Mouse (Mus musculus) kidney, adult 2 months (tissue): ENCODE data around the gene Clmp.
A peak's percentile ranks its signal among the peaks of the same experiment; 100 is the strongest.
"Not testable (repeated sequence)": the region's sequence is repeated elsewhere in the genome, so short reads cannot be mapped to it uniquely, and the experiment has no call there.

ENCODE experiments used
- CTCF ChIP-seq: fragments of 200-500 bp; conservative IDR thresholded peaks from 2 replicates; pipeline ENCODE4 v1.5.1; 2011; ENCODE audit warnings: low read depth, mild to moderate bottlenecking, control low read depth, low read length, moderate library complexity, mixed read lengths; ENCODE audit not compliant: insufficient read depth, insufficient read length
- POLR2A ChIP-seq: fragments of 200-500 bp; IDR thresholded peaks from one replicate; pipeline ENCODE4 v1.6.1; 2011; ENCODE audit warnings: low read depth, low read length, control low read depth

DNA sequence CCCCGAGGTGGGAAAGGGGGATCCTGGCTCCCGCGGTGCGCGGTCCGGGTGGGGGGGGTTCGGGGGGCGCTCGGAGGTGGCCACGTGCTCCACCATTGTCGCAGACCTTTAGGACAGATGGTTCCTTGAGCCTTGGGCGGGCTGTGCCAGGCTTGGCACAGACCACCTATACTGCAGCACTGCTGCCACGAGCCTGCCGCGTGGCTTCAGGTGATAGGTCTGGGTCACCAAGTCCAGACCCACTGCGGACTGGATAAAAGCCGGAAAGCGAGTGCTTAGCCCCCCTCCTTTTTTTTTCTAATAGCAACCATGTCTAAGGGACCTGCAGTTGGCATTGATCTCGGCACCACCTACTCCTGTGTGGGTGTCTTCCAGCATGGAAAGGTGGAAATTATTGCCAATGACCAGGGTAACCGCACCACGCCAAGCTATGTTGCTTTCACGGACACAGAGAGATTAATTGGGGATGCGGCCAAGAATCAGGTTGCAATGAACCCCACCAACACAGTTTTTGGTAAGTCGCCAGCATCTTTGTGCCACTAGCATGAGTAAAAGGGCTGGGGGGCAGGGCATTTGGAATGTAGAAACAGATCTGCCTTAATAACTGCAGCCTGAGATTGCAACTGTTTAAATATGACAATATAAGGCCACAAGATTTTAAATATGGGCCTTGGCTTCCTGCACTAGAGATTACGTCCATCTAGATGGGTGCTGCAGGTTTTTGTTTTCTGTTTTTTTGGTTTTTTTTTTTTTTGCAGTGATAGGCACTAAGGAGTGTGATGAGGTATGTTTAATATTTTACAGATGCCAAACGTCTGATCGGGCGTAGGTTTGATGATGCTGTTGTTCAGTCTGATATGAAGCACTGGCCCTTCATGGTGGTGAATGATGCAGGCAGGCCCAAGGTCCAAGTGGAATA lies 116.1 kb downstream of the Clmp start:
- TF ChIP-seq CTCF = not testable (repeated sequence)
- TF ChIP-seq POLR2A = peak; percentile 53
